Mouse (Mus musculus): Measurements from ENCODE around the gene Ces1g. TPM values are rescaled to one million over a fixed set of nuclear protein-coding genes. Genes with fewer than 3 reads are reported as not detected.

Gene Ces1g
- polyA plus RNA-seq, 1 experiment from 2014 or later = not detected

GRCm38 (mm10) chr8:93325123-93325522 lies 12.0 kb downstream of the Ces1g start:
- no peak overlapping the region for H3K4me2 ChIP-seq (replicated peaks; ENCODE audit: low read depth)
- no peak for TF ChIP-seq CTCF (IDR thresholded peaks at IDR 0.05; ENCODE audit: low read depth)
- 34% methylated on average over 2 of the region's 2 CpGs for WGBS
- H3K27ac ChIP-seq (ENCODE audit: low read depth, low read length) = no peak overlapping the region
- no peaks in the 10 kb centered on the region for H3K36me3 ChIP-seq (ENCODE audit: control insufficient read depth, insufficient read depth)
- H3K9me3 ChIP-seq (ENCODE audit: control insufficient read depth) = no peaks in the 10 kb centered on the region
- H3K9ac ChIP-seq (ENCODE audit: low read depth, low read length) = no peak overlapping the region
- H3K4me3 ChIP-seq (ENCODE audit: low read depth, low read length) = no peak overlapping the region
- H3K4me1 ChIP-seq (replicated peaks; ENCODE audit: control insufficient read depth, insufficient read depth, low read length) = no peaks in the 10 kb centered on the region
- H3K27me3 ChIP-seq (replicated peaks; ENCODE audit: control insufficient read depth, insufficient read depth, low read length) = no peaks in the 10 kb centered on the region
- ATAC-seq = peak; percentile 77

DNA sequence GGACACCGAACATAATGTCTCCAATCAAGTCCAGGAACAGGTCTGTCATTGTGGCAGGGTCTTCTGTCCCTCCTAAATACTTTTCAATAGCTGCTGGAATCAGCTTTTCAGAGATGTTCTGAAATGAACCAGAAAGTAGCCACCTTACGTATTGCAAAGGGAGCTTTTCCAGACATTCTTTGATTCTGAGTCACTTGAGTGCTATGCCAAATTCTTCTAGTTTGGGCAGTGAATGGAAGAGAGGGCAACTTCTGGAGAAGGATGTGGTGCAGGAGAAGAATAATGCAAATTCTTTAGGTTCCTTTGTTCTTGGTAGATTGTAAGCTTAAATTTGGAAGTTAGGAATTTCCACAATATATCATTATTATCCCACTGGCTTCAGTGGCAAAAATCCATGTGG lies 20.1 kb downstream of the Ces1g start:
- Histone ChIP-seq H3K27ac (ENCODE audit: low read depth, low read length) (no peak overlapping the region), H3K4me3 (ENCODE audit: low read depth, low read length) (no peak overlapping the region), H3K4me2 (replicated peaks; ENCODE audit: low read depth) (no peak overlapping the region), H3K4me1 (replicated peaks; ENCODE audit: control insufficient read depth, insufficient read depth, low read length) (no peaks in the 10 kb centered on the region), H3K9ac (ENCODE audit: low read depth, low read length) (no peak overlapping the region), H3K27me3 (replicated peaks; ENCODE audit: control insufficient read depth, insufficient read depth, low read length) (no peaks in the 10 kb centered on the region), H3K36me3 (ENCODE audit: control insufficient read depth, insufficient read depth) (no peaks in the 10 kb centered on the region), H3K9me3 (ENCODE audit: control insufficient read depth) (no peaks in the 10 kb centered on the region)
- no peak for TF ChIP-seq CTCF (IDR thresholded peaks at IDR 0.05; ENCODE audit: low read depth)
- 81% methylated on average over 2 of the region's 2 CpGs for WGBS
- ATAC-seq = no peak

DNA sequence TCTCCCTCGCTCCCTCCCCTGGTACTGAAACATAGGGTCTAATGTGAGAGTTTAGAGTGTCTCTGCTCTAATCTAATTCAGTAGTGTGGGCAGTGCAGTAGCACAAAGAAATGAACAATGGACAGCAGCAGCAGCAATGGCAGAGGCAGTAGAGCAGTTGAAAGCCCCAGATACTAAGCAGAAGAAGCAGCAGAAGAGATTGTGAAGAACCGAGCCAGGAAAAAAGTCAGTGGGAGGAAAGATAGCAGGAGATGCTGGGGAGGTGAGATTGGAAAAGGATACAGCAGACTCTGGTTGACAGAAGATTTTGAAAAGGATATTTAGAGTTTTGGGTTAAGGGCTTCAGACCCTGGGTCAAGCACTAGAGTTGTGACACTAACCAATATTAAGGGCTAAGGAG lies 21.6 kb downstream of the Ces1g start:
- Histone ChIP-seq H3K36me3 (ENCODE audit: control insufficient read depth, insufficient read depth) (no peaks in the 10 kb centered on the region), H3K4me2 (replicated peaks; ENCODE audit: low read depth) (no peak overlapping the region), H3K9ac (ENCODE audit: low read depth, low read length) (no peak overlapping the region), H3K27ac (ENCODE audit: low read depth, low read length) (no peak overlapping the region), H3K27me3 (replicated peaks; ENCODE audit: control insufficient read depth, insufficient read depth, low read length) (no peaks in the 10 kb centered on the region), H3K9me3 (ENCODE audit: control insufficient read depth) (no peaks in the 10 kb centered on the region), H3K4me1 (replicated peaks; ENCODE audit: control insufficient read depth, insufficient read depth, low read length) (no peaks in the 10 kb centered on the region), H3K4me3 (ENCODE audit: low read depth, low read length) (no peak overlapping the region)
- TF ChIP-seq CTCF (IDR thresholded peaks at IDR 0.05; ENCODE audit: low read depth) = no peak
- whole genome bisulfite sequencing = 75% methylated on average over 2 of the region's 2 CpGs
- ATAC-seq = no peak

- Histone ChIP-seq H3K4me3 (ENCODE audit: low read depth, low read length) (no peak overlapping the region), H3K27me3 (replicated peaks; ENCODE audit: control insufficient read depth, insufficient read depth, low read length) (no peaks in the 10 kb centered on the region), H3K27ac (ENCODE audit: low read depth, low read length) (no peak overlapping the region), H3K9me3 (ENCODE audit: control insufficient read depth) (no peaks in the 10 kb centered on the region), H3K4me2 (replicated peaks; ENCODE audit: low read depth) (no peak overlapping the region), H3K9ac (ENCODE audit: low read depth, low read length) (no peak overlapping the region), H3K4me1 (replicated peaks; ENCODE audit: control insufficient read depth, insufficient read depth, low read length) (no peaks in the 10 kb centered on the region), H3K36me3 (ENCODE audit: control insufficient read depth, insufficient read depth) (no peaks in the 10 kb centered on the region)
- WGBS = 66% methylated on average over 2 of the region's 2 CpGs
- ATAC-seq = no peak
- TF ChIP-seq CTCF (IDR thresholded peaks at IDR 0.05; ENCODE audit: low read depth) = no peak
Measured at GRCm38 (mm10) chr8:93283896-93284295, 53.2 kb downstream of the Ces1g start.

DNA sequence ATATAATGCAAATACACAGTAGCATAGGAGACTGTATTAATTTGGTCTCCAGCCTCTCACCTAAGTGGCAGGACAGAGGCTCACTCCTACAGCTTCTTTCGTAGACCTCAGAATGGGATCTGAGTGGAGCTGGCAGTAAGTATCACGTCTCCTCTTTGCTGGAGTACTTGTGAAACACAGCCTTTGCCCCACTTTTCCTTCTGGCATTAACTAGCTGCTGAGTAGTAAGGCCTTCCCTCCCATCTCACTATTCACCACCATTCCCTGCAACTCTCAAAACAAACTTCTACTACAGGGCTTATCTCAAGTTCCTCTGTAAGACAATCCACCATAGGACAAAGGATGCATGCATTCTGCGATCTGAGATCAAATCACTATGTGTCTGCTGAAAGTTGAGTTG lies 54.8 kb downstream of the Ces1g start:
- Histone ChIP-seq H3K9ac (ENCODE audit: low read depth, low read length) (no peak overlapping the region), H3K4me3 (ENCODE audit: low read depth, low read length) (no peak overlapping the region), H3K27ac (ENCODE audit: low read depth, low read length) (no peak overlapping the region), H3K36me3 (ENCODE audit: control insufficient read depth, insufficient read depth) (no peaks in the 10 kb centered on the region), H3K27me3 (replicated peaks; ENCODE audit: control insufficient read depth, insufficient read depth, low read length) (no peaks in the 10 kb centered on the region), H3K4me1 (replicated peaks; ENCODE audit: control insufficient read depth, insufficient read depth, low read length) (no peaks in the 10 kb centered on the region), H3K9me3 (ENCODE audit: control insufficient read depth) (no peaks in the 10 kb centered on the region), H3K4me2 (replicated peaks; ENCODE audit: low read depth) (no peak overlapping the region)
- 74% methylated on average over 3 of the region's 3 CpGs for WGBS
- ATAC-seq = no peak
- TF ChIP-seq CTCF (IDR thresholded peaks at IDR 0.05; ENCODE audit: low read depth) = no peak

GRCm38 (mm10) chr8:93279556-93279955 lies 57.6 kb downstream of the Ces1g start, which contains the start of gene Ces1f:
TSS of gene Ces1f (minus strand) at chr8:93279747.
- Histone ChIP-seq H3K4me1 (replicated peaks; ENCODE audit: control insufficient read depth, insufficient read depth, low read length) (no peaks in the 10 kb centered on the region; the same call in 1 of the 2 replicates), H3K4me2 (replicated peaks; ENCODE audit: low read depth) (no peak within 1 kb of the TSS), H3K36me3 (ENCODE audit: control insufficient read depth, insufficient read depth) (no peaks in the 10 kb centered on the region), H3K27ac (ENCODE audit: low read depth, low read length) (no peak within 1 kb of the TSS), H3K9ac (ENCODE audit: low read depth, low read length) (no peak within 1 kb of the TSS), H3K27me3 (replicated peaks; ENCODE audit: control insufficient read depth, insufficient read depth, low read length) (no peaks in the 10 kb centered on the region), H3K4me3 (ENCODE audit: low read depth, low read length) (no peak within 1 kb of the TSS), H3K9me3 (ENCODE audit: control insufficient read depth) (no peaks in the 10 kb centered on the region)
- no peak for ATAC-seq
- 100% methylated on average over 1 of the region's 1 CpGs for WGBS
- TF ChIP-seq CTCF (IDR thresholded peaks at IDR 0.05; ENCODE audit: low read depth) = no peak

All from intestine, postnatal 0 days (tissue).